Comparison of ENCODE assay signal across 23 mouse cellular contexts in the genomic region with DNA sequence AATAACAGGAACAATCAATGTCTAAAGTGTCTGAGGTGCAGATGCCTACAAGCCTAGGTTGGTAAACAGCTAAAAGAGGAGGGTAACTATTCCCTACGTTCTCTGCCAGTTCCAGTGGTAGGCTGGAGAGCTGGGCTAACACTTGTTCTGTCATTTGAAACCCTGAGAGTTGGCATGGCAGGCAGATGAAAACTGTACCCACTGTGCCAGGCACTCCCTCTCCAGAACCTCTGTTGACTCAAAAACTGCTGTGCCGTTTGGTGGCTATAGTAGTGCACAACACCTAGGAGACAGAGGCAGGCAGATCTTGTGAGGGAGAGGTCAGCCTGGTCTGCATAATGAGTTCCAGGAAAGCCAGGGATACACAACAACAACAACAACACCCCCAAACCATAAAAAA. TPM values are rescaled to one million over a fixed set of nuclear protein-coding genes. Genes with fewer than 3 reads are reported as not detected.
DNase-seq lines count a peak whose midpoint lies in the region; TF ChIP-seq lines count a peak whose summit lies in the region.
"Had no signal": no experiment of that assay in that cellular context is flagged by ENCODE, and none has a peak within 500 bp of the region (broad histone marks: within the 10 kb centered on the region; RNA-seq: fewer than 3 reads in every experiment).

No protein-coding gene starts in this region.

- peak overlapping the region; percentile 90 for H3K27ac ChIP-seq in gastrocnemius, adult 2 months
- H3K27ac ChIP-seq: embryonic facial prominence, embryonic 15.5 days; hindbrain, embryonic 14.5 days; left cerebral cortex, adult 2 months; liver, embryonic 13.5 days; lung, embryonic 15.5 days; midbrain, embryonic 12.5 days had no signal

- no peaks in the 10 kb centered on the region for H3K36me3 ChIP-seq in myocyte (ENCODE audit: control insufficient read depth, insufficient read depth)
- H3K36me3 ChIP-seq: embryonic facial prominence, embryonic 15.5 days; G1E; liver, embryonic 13.5 days; lung, embryonic 15.5 days; midbrain, embryonic 12.5 days had no signal

- H3K4me2 ChIP-seq in myocyte (ENCODE audit: low read depth) = peak overlapping the region; percentile 67
- H3K4me2 ChIP-seq: embryonic facial prominence, embryonic 15.5 days; hindbrain, embryonic 14.5 days; liver, embryonic 13.5 days; lung, embryonic 15.5 days; midbrain, embryonic 12.5 days had no signal

- peak; percentile 76 for DNase-seq in gastrocnemius, adult 2 months
- DNase-seq in gastrocnemius, postnatal 4 days (ENCODE audit: low spot score in 2 of 2) = no peak
- DNase-seq in heart, postnatal 36 days = peak; percentile 8 to 22
- DNase-seq in heart, adult 8-10 months (ENCODE audit: low spot score) = no peak
- peak; percentile 43 for DNase-seq in gastrocnemius, postnatal 14 days
- DNase-seq in retina, postnatal 1 day = no peak
- DNase-seq: adrenal gland, postnatal 36 days; B cell, adult 2 months; cerebellum, adult 9-10 months; kidney, adult 18-20 months; kidney, postnatal 4 days; liver, embryonic 13.5 days; right cerebral cortex, postnatal 14 days; thymus, postnatal 14 days had no signal

- no peak for TF ChIP-seq POLR2A in myocyte (IDR thresholded peaks at IDR 0.05; ENCODE audit: insufficient read length, low read depth)

- peak; percentile 7; the same call in 1 of the 2 replicates for TF ChIP-seq CTCF in gastrocnemius, adult 2 months (IDR thresholded peaks at IDR 0.05)

- no peak overlapping the region for H3ac ChIP-seq in myocyte (ENCODE audit: control insufficient read depth, insufficient read length)

- no peaks in the 10 kb centered on the region for H3K79me2 ChIP-seq in myocyte (ENCODE audit: control insufficient read depth, insufficient read depth)

- intact Hi-C loops in gastrocnemius, adult 2 months (cut with DNase I) = loop anchor here (5.0 kb wide), 1 partner anchor 47 kb away; no protein-coding TSS in a partner anchor
- intact Hi-C loops in heart, postnatal 36 days (cut with DNase I) = no loop called here
- intact Hi-C loops in gastrocnemius, postnatal 14 days (cut with DNase I; ENCODE audit: low total_unique reads) = no loop called here

- H3K4me3 ChIP-seq in gastrocnemius, adult 2 months = peak overlapping the region; percentile 21
- H3K4me3 ChIP-seq in myocyte = no peak overlapping the region
- H3K4me3 ChIP-seq: embryonic facial prominence, embryonic 15.5 days; left cerebral cortex, adult 2 months; liver, embryonic 13.5 days; lung, embryonic 15.5 days; midbrain, embryonic 12.5 days had no signal

- no peaks in the 10 kb centered on the region for H3K27me3 ChIP-seq in myocyte (ENCODE audit: control insufficient read depth, insufficient read depth, insufficient read length)
- H3K27me3 ChIP-seq: CH12.LX; embryonic facial prominence, embryonic 15.5 days; liver, embryonic 13.5 days; lung, embryonic 15.5 days; midbrain, embryonic 12.5 days; Patski had no signal

TF ChIP-seq in myocyte, 11 proteins besides CTCF, POLR2A, EP300 and RAD21:
- TF ChIP-seq TCF12 (IDR thresholded peaks at IDR 0.05; ENCODE audit: insufficient read depth, poor library complexity, severe bottlenecking) (no peak), MYOG (IDR thresholded peaks at IDR 0.05; ENCODE audit: control insufficient read depth in 1 of 3, insufficient read depth in 1 of 3, insufficient read length in 2 of 3, low read depth in 2 of 3) (peak in 1 of 3 experiments; percentile 34)
TF ChIP-seq in myocyte: peak in this region for 1.

RNA-seq across cellular contexts. Expression of a gene that starts 16.5 kb away (rescaled TPM):
- total RNA-seq in gastrocnemius, adult 2 months (2021) = 10 to 100 TPM; 14.7 to 15.9 TPM
- total RNA-seq in gastrocnemius, postnatal 4 days (2021) = 1 to 10 TPM; 6.4 to 6.5 TPM
- total RNA-seq in heart, postnatal 36 days (2021) = 10 to 100 TPM; 77.4 to 81.4 TPM
- total RNA-seq in heart, adult 8-10 months (2022) = 100 to 1,000 TPM; 103 to 117 (median 111) TPM
- total RNA-seq in gastrocnemius, postnatal 14 days (2021) = 1 to 10 TPM; 6.2 to 8.4 TPM
- polyA plus RNA-seq in myocyte (2012; fragmentation: generic; extraction: Trizol) = 0.72 TPM

RNA-seq across cellular contexts. Expression of a gene that starts 51.8 kb away (rescaled TPM):
- 100 to 1,000 TPM; 135 to 140 TPM for total RNA-seq in gastrocnemius, adult 2 months (2021)
- total RNA-seq in gastrocnemius, postnatal 4 days (2021) = 100 to 1,000 TPM; 318 to 386 TPM
- total RNA-seq in heart, postnatal 36 days (2021) = 100 to 1,000 TPM; 167 to 200 TPM
- 100 to 1,000 TPM; 147 to 166 (median 155) TPM for total RNA-seq in heart, adult 8-10 months (2022)
- total RNA-seq in gastrocnemius, postnatal 14 days (2021) = 100 to 1,000 TPM; 143 to 145 TPM
- 95.0 TPM for polyA plus RNA-seq in myocyte (2012; fragmentation: generic; extraction: Trizol)

Comparison
In these comparisons a context has a peak if more than half of its experiments do, and no peak if none do; other contexts are left out.
1. DNase-seq: peak in gastrocnemius, adult 2 months (single experiment), heart, postnatal 36 days (2 of 2) and gastrocnemius, postnatal 14 days (single experiment); none in gastrocnemius, postnatal 4 days (0 of 2), heart, adult 8-10 months (single experiment) and retina, postnatal 1 day (single experiment).
2. RNA of a gene that starts 16.5 kb away (total RNA-seq): 103 to 117 TPM in heart, adult 8-10 months and 77.4 to 81.4 TPM in heart, postnatal 36 days; 14.7 to 15.9 TPM in gastrocnemius, adult 2 months, 6.2 to 8.4 TPM in gastrocnemius, postnatal 14 days and 6.4 to 6.5 TPM in gastrocnemius, postnatal 4 days; every median in the first group is over 4 times any median in the second.